Mouse (Mus musculus) kidney, adult 11 months (tissue): ENCODE results near the gene Rassf6.
A peak's percentile ranks its signal among the peaks of the same experiment; 100 is the strongest.
"Not testable (repeated sequence)": the region's sequence is repeated elsewhere in the genome, so short reads cannot be mapped to it uniquely, and the experiment has no call there.

Experiments
- DNase-seq: peaks from one replicate; pipeline ENCODE4 v3.0.0; 2022

Gene Rassf6

GRCm38 (mm10) chr5:90623209-90623608, 17.2 kb downstream of the Rassf6 start:
- DNase-seq, result peak; percentile 54

GRCm38 (mm10) chr5:90621726-90622125, 18.7 kb downstream of the Rassf6 start:
- DNase-seq, result no peak

DNA sequence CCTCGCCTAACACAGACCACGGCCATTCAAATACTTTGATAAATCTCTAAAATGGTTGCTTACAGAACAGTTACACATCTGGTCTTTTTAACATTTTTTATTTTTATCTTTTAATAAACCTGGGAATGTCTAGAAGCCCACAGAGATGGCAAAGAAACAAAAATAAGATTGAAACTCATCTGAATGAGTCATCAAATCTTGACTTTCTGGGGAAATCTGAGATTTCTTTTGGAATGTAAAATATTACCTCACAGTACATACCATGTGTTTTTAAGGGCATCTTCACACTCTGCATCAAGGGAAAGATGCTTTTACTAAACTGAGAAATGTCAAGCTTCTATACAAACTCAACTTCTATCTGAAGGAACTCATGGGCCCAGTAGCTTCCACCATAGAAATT, 19.1 kb downstream of the Rassf6 start:
- no peak for DNase-seq

DNA sequence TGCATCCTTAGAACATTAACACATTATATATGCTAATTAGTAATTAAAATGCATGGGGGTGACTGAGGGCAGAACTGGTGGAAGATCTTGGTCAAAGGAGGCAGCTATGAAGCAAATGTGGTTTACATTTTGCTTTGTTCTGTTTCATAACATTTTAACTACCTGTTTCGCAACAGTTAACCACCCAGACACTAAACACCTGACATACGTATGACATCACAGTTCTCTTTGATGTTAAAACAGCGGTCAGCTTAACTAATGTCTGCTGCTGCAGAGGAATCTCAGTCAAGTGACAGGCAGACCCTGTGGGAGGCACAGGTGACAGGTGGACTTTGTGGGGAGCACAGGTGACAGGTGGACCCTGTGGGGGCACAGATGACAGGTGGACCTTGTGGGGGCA, 22.6 kb downstream of the Rassf6 start:
- no peak for DNase-seq

DNA sequence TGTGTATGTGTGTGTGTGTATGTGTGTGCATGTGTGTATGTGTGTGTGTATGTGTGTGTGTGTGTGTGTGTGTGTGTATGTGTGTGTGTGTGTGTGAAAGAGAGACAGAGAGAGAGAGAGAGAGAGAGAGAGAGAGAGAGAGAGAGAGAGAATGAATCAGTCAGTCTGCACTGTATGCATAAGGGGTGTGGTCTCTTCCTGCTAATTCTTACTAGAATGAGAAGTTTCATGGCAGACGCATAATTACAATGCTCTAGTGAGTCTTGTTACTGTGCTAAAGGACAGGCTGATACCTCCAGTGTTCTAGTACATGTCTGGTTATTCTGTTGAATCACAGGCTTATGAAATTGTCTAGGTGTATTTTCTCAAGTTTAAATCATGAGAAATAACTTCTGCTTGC, 27.7 kb downstream of the Rassf6 start:
- DNase-seq, result not testable (repeated sequence)

DNA sequence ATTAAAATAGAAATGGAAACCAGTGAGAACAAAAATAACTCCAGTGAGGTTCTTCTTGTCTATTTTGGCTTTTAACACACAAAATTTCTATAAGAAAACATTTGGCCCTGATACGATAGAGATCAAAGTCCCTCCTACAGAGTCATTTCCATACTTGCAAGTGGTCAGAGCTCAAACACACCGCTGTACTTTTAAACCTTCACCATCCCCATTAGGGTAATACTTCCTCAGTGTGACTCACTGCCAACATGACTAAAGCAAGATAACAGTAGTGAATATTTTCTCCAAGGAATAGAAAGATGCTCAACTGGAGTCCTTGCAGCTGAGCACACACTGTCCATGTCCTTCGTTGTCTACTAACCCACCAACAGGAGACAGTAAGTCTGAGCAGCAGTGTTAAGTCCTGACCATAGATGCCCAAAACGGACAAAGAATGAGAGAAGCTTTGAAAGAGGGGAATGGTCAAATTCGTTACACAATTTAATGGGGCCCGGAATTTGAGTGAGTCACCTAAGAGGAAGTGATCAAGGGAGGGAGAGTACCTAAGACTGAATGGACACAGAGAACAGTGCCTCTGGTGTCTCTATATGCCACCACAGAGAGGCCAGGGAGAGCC, 28.4 kb downstream of the Rassf6 start:
- DNase-seq, result no peak

GRCm38 (mm10) chr5:90611388-90611787, 29.1 kb downstream of the Rassf6 start:
- DNase-seq, result no peak

DNA sequence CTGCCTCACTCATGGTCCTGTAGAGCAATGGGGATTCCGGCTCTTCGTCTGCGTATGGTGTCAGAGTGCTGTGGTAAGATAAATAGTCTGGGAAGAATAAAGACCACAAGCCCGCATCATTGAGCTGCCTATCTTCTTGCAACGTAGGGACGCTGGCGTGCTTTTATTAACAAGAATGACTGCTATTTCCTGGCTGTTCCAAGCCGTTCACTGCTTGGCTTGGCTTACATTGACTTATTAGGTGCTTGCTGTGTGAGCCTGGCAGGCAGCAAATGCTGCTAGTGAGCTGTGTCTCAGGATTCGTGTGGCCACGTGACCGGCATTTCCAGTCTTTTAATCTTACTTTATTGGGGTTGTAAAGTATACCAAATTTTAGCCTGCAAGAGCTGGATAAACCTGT, 31.6 kb downstream of the Rassf6 start:
- no peak for DNase-seq

DNA sequence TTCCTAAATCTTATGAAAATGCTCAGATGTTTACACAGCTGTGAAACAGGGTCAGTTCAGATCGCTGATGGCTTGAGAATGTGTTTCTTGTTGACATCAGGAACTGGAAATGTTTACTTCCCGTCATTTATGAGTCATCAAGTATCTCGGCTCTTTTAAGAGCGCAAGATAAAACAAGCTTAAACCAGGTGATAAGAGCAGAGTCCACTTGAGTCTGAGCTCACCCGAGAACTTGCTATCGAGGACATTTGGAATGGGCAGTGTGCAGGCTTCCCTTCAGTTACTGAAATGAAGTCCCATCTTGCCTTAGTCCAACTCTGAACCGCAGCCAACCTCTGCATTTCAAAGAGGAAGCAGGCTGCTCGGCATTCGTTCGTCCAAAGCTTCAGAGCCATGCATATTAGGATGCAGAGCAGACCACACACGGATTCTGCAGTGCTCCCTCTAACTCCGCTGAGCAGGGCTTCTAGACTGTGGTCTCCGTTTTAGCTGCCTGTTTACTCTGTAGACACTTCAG, 37.0 kb downstream of the Rassf6 start:
- DNase-seq, result no peak

DNA sequence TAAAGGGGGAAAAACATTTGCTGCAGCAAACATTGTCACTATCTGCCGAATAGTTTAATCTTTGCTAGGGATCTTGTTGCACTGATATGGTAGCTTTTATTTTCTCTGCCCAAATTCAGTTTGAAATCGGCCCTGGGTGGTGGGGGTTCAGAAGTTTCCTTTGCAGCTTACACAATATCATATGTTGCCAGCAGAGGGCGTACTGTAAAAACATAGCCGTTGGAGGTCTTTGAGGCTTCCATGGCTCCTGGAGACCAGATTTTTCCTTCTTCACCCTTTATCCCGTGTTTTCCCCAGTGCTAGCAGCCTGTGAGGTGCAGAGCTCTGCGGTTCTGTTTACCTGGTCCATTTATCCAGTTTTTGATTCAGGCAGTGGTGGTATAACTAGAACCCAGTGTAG, 39.0 kb downstream of the Rassf6 start:
- no peak for DNase-seq

DNA sequence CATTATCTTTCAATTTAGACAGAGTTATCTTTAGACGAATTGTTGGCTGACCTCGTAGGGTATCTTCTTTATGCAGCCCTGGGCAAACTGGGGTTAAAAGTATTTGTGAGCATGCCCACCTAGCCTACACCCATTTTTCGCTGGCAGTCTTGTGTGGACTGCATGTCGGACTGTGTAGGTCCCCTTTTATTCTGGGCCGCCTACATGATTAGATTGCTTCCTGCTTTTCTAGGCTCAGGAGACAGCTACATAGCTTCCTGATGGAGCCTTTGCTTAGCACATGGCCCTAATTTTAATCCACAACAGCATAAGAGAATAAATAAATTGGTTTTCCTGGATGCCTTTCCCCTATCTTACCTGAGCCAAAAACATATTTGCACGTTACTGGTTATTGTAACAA, 44.3 kb downstream of the Rassf6 start:
- DNase-seq, result no peak

DNA sequence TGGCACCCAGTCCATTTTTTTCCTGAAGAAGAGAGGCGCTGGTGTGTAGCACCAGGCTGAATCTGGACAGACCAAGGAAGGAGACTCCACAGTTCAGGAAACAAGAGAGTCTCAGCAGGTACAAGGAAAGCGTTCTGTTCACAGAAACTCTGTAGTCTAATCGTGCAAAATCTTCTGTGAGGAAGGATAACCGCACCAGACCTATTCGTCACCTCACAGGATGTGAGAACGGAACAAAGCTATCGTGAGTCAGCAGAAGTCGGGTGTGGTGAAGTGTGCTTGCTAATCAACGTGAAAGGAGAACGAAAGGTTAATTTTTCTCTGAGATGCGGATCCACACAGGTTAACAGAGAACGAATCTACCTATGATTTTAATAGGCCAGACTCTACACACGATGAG, 45.5 kb downstream of the Rassf6 start:
- DNase-seq, result no peak

GRCm38 (mm10) chr5:90591936-90592335, 48.5 kb downstream of the Rassf6 start:
- DNase-seq, result no peak

- DNase-seq, result no peak
Measured at GRCm38 (mm10) chr5:90590676-90591075, 49.8 kb downstream of the Rassf6 start.

GRCm38 (mm10) chr5:90588708-90589595, 51.5 kb downstream of the Rassf6 start:
- DNase-seq, result peak; percentile 46

- no peak for DNase-seq
Measured at GRCm38 (mm10) chr5:90588104-90588503, 52.4 kb downstream of the Rassf6 start.

- no peak for DNase-seq
Measured at GRCm38 (mm10) chr5:90586511-90586910, 53.9 kb downstream of the Rassf6 start.

DNA sequence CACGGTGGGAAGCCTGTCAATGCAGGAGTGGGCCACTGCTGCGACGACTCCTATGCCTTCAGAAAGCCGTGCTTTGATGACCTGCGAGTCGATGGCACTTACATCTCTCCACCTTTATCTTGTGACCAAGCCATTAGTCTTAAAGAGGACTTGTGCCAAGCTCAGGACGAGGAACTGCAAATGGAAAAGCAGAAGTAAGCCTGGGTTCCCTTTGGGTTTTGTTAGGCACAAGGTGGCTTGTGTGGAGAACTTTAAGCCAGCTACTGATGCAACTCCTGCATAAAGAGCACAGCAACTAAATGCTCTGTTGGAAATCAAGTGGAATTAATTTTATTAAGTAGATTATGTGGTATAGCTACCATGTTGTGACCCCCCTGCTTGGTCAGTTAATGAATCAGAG, 55.7 kb downstream of the Rassf6 start:
- no peak for DNase-seq

DNA sequence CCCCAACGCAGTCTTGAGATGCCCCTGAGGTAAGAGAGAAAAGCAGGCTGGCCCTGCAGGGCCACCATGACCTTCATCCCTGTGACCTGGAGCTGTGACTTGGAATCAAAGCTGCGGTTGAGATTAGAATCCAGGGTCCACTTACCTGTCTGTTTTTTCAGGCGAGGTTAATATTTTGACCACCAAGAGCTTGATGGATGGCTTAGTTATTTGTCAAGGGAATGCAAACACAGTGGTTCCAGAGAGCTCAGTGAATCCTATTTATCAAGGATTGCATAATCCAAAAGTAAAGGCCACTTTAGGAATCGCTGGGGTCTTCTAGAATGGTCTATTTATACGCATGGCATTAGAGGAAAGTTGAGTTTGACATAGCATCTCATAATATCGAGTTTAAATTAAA, 58.3 kb downstream of the Rassf6 start:
- DNase-seq, result no peak

DNA sequence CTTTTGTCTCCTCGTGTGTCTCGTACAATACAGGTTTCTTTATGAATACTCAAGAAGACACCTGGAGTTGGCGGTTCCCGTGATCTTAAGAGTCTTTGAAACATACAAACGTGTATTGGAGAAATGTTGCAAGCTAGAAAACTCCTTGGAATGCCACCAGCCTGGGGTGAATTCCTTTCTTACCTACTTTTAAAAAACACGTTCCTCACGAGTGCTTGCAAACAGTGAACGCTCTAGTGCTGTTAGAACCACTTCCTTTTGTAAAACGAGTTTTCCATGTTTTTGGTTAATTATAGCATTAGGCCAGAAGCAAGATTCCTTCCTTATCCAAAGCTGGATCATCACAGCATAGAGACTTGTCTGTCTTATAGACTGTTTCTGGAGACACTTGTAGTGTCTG, 60.9 kb downstream of the Rassf6 start:
- no peak for DNase-seq

DNA sequence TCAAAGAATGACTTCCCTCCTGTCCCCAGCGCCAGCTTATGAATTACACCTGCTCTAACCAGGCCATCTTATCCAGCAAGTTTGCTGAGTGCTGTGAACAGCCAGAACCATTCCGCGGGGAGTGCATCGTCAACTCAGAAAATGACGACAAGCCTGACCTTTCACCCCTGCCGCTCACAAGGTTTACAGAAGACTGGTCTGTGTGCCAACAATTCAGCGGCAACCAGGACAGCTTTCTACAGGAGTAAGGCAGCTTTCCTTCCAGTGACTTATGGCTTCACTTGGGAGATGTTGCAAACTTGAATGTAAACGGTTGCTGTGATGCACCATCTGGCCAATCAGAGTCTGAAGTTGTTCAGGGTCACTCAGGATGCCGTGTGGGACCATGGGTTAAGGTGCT, 62.7 kb downstream of the Rassf6 start:
- DNase-seq, result peak; percentile 24

- no peak for DNase-seq
Measured at GRCm38 (mm10) chr5:90571216-90571615, 69.2 kb downstream of the Rassf6 start.

DNA sequence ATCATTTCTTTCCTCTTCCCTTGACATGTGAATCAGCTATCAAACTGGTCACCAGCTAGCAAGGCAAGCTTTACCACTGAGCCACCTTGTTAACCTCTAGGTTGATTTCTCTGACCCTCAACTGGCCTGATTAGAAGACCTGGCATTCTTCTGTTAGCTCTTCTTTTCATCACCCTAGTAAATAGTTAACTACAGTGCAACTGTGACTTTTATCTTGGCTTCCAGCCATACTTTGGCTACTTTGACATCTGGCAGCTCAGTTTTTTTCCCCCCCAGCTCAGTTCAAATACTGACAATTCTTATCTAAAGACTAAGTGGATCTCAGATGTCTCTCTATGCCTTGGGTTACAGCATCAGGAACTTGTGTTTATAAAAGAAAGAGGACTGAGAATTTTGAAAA, 72.1 kb downstream of the Rassf6 start:
- DNase-seq, result peak; percentile 50

- DNase-seq, result peak; percentile 59
Measured at GRCm38 (mm10) chr5:90567788-90568187, 72.7 kb downstream of the Rassf6 start.
